Mouse (Mus musculus) olfactory bulb, adult 2 months (tissue): ENCODE measurements around the gene Galnt7.

ENCODE experiments used
- CTCF ChIP-seq: fragments of 200-500 bp; IDR thresholded peaks from 2 replicates; pipeline ENCODE4 v1.5.1; 2012; ENCODE audit warnings: low read depth, mild to moderate bottlenecking, low read length, moderate library complexity; ENCODE audit not compliant: insufficient read depth
- POLR2A ChIP-seq: fragments of 200-500 bp; IDR thresholded peaks from 2 replicates; pipeline ENCODE4 v1.6.1; 2012; ENCODE audit warnings: mild to moderate bottlenecking, low read depth, low read length, moderate library complexity; ENCODE audit not compliant: insufficient read depth

DNA sequence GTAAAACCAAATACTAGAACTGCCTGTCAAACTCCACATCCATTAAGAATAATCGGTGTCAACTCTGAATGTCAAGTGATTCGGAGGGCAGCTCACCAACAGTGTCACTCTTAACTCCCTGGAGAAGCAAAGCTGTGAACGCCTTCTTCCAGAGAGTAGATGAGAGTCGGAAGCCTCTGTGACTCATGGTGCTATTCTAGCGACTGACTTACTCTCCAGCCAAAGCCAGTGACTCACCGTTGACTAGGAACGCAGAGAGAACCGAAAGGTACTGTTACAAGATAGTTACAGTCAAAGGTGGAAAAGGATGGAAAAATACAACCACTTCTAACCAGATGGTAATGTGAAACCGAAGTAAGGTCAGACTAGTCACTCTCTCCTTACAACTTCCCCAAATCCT, 63.7 kb downstream of the Galnt7 start:
- TF ChIP-seq CTCF (no peak), POLR2A (no peak)
